Mouse (Mus musculus) neural tube, embryonic 13.5 days (tissue): Measurements from ENCODE around the gene Zc3h13. TPM values are rescaled to one million over a fixed set of nuclear protein-coding genes. Genes with fewer than 3 reads are reported as not detected.

ENCODE experiments used
- ATAC-seq: fragments of 200-750 bp; cut with Nextera tagmentation; 2 replicates; pipeline ENCODE4 v1.8.0; 2017; ENCODE audit warnings: low read depth, mild to moderate bottlenecking, moderate TSS enrichment, moderate library complexity
- H3K27ac ChIP-seq: fragments of 300-500 bp; sonication (generic); replicated peaks from 2 replicates; pipeline ENCODE4 v1.5.1; 2015; ENCODE audit warnings: moderate library complexity, mild to moderate bottlenecking, inconsistent platforms
- H3K27me3 ChIP-seq: fragments of 300-500 bp; sonication (generic); 2 replicates; pipeline ENCODE4 v1.6.1; 2015; ENCODE audit warnings: mild to moderate bottlenecking, inconsistent platforms
- H3K36me3 ChIP-seq: fragments of 300-500 bp; sonication (generic); 2 replicates; pipeline ENCODE4 v1.6.1; 2015; ENCODE audit warnings: mild to moderate bottlenecking, inconsistent platforms
- H3K4me1 ChIP-seq: fragments of 300-500 bp; sonication (generic); replicated peaks from 2 replicates; pipeline ENCODE4 v1.6.1; 2015; ENCODE audit warnings: inconsistent platforms
- H3K4me2 ChIP-seq: fragments of 300-500 bp; sonication (generic); 2 replicates; pipeline ENCODE4 v1.6.1; 2015; ENCODE audit warnings: inconsistent platforms, mild to moderate bottlenecking, moderate library complexity
- H3K4me3 ChIP-seq: fragments of 300-500 bp; sonication (generic); 2 replicates; pipeline ENCODE4 v1.5.1; 2015; ENCODE audit warnings: mild to moderate bottlenecking, inconsistent platforms
- H3K9ac ChIP-seq: fragments of 300-500 bp; sonication (generic); 2 replicates; pipeline ENCODE4 v1.6.1; 2015; ENCODE audit warnings: moderate library complexity, mild to moderate bottlenecking, inconsistent platforms
- H3K9me3 ChIP-seq: fragments of 300-500 bp; sonication (generic); 2 replicates; pipeline ENCODE4 v1.6.1; 2016; ENCODE audit warnings: inconsistent platforms
- WGBS: fragments of 180-500 bp; shearing (Covaris S2); methylation state at CpG from one replicate; pipeline ENCODE4 v1.1.7; 2015; 5-methylcytosine and 5-hydroxymethylcytosine counted together
- polyA plus RNA-seq: library from polyadenylated mRNA; unstranded; fragments of >200 nt; fragmentation: Nextera tagmentation; extraction: Ambion mirVana; gene quantifications from 2 replicates; pipeline ENCODE4 v1.2.1, GENCODE M21; 2015

Zc3h13 gene
- polyA plus RNA-seq, 1 experiment from 2014 or later = 44.2 TPM

DNA sequence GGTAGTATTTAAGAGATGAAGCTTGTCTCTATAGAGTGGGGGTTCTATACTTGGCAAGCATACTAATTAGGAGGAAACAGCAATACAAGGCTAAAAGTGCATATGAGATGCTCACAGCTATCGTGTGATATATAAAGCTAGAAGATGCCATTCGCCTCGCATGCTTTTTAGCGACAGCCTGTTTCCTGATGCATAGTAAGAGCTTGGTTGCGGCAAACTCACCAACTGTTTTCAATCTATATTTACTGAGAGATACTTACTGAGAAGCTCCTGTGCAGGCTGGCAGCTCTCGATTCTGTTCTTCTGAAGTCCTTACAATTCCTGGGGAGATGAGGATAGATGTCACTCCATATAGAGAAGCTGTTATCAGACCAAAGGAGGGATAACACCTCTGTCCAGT is 4.5 kb upstream of the Zc3h13 start:
- no peak overlapping the region for H3K4me3 ChIP-seq
- WGBS = 89% methylated on average over 6 of the region's 6 CpGs

DNA sequence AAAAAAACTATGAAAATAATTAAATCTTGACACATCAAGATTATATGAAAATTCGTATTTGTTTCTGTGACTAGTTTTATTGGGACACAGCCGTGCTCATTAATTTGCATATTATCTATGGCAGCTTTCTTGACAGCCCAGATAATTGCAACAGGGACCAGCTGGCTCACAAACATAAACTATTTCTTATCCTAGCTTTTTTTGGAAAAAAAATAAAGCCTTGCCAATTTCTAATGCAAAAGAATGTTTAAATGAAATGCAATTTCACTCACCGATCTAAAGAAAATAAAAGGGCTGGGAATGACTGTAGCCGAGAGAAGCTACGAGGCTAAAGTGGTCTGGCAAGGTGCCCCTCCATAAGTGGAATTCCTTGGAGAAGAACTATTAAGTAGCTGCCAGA is 3.8 kb upstream of the Zc3h13 start:
- H3K9me3 ChIP-seq = no peaks in the 10 kb centered on the region
- no peaks in the 10 kb centered on the region for H3K36me3 ChIP-seq
- peaks cover 11% of the 10 kb centered on the region for H3K4me1 ChIP-seq
- no peak overlapping the region for H3K9ac ChIP-seq
- H3K27me3 ChIP-seq = no peaks in the 10 kb centered on the region
- 69% methylated on average over 5 of the region's 5 CpGs for WGBS
- ATAC-seq = no peak
- no peak overlapping the region for H3K4me3 ChIP-seq
- H3K27ac ChIP-seq = no peak overlapping the region
- H3K4me2 ChIP-seq = no peak overlapping the region

More for the DNA sequence above, 4.5 kb upstream of the Zc3h13 start:
- Histone ChIP-seq H3K9ac (no peak overlapping the region), H3K36me3 (no peaks in the 10 kb centered on the region), H3K4me1 (peaks cover 5% of the 10 kb centered on the region), H3K27me3 (no peaks in the 10 kb centered on the region), H3K9me3 (no peaks in the 10 kb centered on the region), H3K27ac (no peak overlapping the region), H3K4me2 (no peak overlapping the region)
- ATAC-seq = no peak

DNA sequence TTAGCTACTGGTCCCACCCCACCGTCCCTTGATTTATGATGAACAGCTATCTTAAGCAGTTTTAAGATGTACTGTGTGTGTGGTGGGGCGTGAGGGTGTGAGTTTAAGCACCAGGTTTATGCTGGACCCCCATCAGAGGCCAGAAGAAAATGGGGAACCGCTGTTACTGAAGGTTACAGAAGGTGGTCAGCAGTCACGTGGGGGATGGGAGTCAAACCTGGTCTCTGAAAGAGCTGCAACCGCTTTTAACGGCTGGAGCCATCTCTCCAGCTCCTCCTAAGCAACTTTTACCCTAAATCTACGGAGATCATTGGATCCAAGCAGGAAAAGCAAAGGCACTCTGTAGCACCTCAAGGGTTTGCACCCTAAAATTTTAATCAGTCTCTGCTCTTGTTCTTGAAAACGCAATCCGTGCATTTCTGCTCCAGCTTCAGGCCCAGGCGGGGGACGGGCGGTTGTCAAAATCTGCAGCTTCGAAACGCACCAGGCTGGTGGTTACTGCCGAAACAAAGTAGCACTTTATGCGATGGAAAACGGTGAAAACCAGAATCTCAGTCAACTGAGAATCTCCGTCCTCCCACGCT is 472 bp upstream of the Zc3h13 start:
- Histone ChIP-seq H3K27ac (peak overlapping the region; percentile 90), H3K4me1 (peaks cover 17% of the 10 kb centered on the region), H3K27me3 (no peaks in the 10 kb centered on the region), H3K4me3 (peak overlapping the region; percentile 100), H3K9me3 (no peaks in the 10 kb centered on the region), H3K4me2 (peak overlapping the region; percentile 84), H3K36me3 (no peaks in the 10 kb centered on the region), H3K9ac (peak overlapping the region; percentile 96)
- WGBS = 5% methylated on average over 19 of the region's 19 CpGs
- peak; percentile 71 for ATAC-seq

DNA sequence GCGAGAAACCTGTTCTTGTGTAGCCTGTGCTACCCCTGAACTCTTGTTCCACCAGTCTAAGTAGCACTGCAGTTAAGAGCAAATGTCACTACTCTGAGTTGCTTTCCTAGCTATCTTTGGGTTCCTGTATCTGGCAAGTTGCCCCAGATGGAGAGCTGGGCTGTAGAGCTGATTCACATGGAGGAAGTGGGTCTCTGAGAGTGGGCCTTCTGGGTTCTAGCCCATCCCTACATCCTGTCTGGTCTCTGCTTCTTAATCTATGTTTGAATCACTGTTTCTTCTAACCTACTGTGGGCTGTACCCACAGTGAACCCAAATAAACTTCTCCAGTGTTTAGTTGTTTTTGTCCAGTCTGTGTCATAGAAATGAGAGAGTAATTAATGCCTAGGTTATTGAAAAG is 16.9 kb downstream of the Zc3h13 start:
- ATAC-seq = no peak
- no peaks in the 10 kb centered on the region for H3K27me3 ChIP-seq
- H3K9me3 ChIP-seq = no peaks in the 10 kb centered on the region
- 93% methylated on average over 1 of the region's 1 CpGs for WGBS
- no peak overlapping the region for H3K4me2 ChIP-seq
- H3K4me3 ChIP-seq = no peak overlapping the region
- H3K36me3 ChIP-seq = no peaks in the 10 kb centered on the region
- no peak overlapping the region for H3K9ac ChIP-seq
- no peaks in the 10 kb centered on the region for H3K4me1 ChIP-seq
- H3K27ac ChIP-seq = no peak overlapping the region

DNA sequence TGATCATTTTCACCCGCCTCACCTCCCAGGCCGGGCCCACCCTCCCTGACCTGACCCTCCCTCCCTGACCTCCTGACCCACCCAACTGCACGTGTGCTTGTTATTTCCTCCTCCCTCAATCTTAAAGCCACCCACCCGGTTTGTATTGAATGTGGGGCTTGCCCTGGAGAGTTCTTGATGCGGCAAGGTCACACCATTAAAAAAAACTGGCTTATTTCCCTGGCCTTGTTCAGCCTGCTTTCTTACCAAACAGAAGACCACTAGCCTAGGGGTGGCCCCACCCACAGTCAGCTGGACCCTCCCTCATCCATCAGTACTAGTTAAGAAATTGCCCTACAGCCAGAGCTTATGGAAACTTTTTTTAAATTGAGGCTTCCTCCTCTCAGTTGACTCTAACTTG is 19.6 kb downstream of the Zc3h13 start:
- Histone ChIP-seq H3K27ac (no peak overlapping the region), H3K4me2 (no peak overlapping the region), H3K4me3 (no peak overlapping the region), H3K9ac (no peak overlapping the region), H3K27me3 (no peaks in the 10 kb centered on the region), H3K9me3 (no peaks in the 10 kb centered on the region), H3K4me1 (peaks cover 3% of the 10 kb centered on the region; the same call in 1 of the 2 replicates), H3K36me3 (no peaks in the 10 kb centered on the region)
- no peak for ATAC-seq
- 33% methylated on average over 5 of the region's 5 CpGs for whole genome bisulfite sequencing

DNA sequence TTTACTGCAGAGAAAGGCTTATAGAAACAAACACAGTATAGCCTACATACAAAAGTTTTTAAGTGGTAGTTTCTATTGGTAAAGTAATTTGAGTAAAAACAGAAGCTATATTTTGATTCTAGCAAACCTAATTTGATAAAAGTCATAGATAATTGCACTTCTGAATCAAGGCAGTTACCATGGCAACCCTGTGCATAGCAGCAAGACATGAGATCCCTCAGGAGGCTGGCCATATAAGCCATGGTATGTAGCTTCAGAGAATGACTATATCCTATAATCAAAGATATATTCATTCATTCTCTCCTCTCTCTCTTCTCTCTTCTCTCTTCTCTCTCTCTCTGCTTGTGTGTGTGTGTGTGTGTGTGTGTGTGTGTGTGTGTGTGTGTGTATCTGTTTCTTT is 23.7 kb downstream of the Zc3h13 start:
- H3K27me3 ChIP-seq = no peaks in the 10 kb centered on the region
- H3K36me3 ChIP-seq = no peaks in the 10 kb centered on the region
- ATAC-seq = no peak
- H3K9ac ChIP-seq = no peak overlapping the region
- no peak overlapping the region for H3K4me2 ChIP-seq
- no peaks in the 10 kb centered on the region for H3K9me3 ChIP-seq
- peaks cover 3% of the 10 kb centered on the region; the same call in 1 of the 2 replicates for H3K4me1 ChIP-seq
- no peak overlapping the region for H3K4me3 ChIP-seq
- no peak overlapping the region for H3K27ac ChIP-seq

DNA sequence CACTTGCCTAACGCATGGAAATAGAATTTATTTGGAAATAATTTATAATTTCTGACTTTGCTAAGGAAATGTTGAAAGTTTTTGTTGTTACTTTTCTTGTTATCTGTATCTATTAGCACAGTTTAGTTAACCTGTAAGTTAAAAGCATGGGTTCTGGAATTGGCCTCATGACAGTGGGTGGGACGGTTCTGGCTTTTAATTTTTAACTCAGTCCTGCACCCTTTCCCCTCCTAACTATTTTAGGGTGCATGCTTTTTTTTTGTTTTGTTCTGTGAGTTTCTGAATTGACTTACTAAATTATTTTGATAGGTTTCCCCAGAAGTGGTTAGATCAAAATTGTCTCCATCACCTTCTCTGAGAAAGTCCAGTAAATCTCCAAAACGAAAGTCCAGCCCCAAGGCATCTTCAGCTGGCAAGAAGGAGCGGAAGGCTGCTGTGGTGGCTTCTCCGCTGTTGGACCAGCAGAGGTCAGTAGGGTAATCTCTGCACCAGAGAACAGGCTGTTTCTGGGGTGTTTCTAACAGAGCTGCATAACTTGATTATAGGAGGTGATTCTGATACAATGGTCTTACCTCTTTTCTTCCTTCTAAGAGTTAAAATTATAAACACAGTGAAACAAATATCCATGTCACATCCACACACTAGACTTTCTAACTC is 25.3 kb downstream of the Zc3h13 start:
- WGBS = 62% methylated on average over 5 of the region's 5 CpGs

DNA sequence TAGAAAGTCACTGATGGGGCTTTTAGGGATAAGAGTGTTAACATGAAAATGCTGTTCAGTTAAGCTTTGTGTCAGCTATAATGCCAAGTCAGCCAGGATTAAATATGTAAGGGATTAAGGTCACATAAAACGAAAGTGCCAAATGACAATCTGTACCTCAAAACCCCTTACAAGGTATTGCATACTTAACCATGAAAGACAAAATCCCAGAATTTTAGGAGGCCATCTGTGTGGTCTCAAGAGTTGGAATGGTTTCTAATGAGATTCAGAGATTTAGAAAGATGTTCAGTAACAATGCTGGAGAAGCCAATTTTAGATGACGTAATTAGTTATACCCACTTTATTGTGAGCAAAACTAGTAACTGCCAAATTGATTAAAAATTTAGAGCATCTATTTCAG is 30.3 kb downstream of the Zc3h13 start:
- Histone ChIP-seq H3K27me3 (no peaks in the 10 kb centered on the region), H3K4me1 (no peaks in the 10 kb centered on the region), H3K4me2 (no peak overlapping the region), H3K27ac (no peak overlapping the region), H3K4me3 (no peak overlapping the region), H3K9me3 (no peaks in the 10 kb centered on the region), H3K9ac (no peak overlapping the region), H3K36me3 (peaks cover 7% of the 10 kb centered on the region; the same call in 1 of the 2 replicates)
- 93% methylated on average over 2 of the region's 2 CpGs for WGBS
- no peak for ATAC-seq

More for the DNA sequence above, 25.3 kb downstream of the Zc3h13 start:
- Histone ChIP-seq H3K4me2 (no peak overlapping the region), H3K27ac (no peak overlapping the region), H3K27me3 (no peaks in the 10 kb centered on the region), H3K9ac (no peak overlapping the region), H3K36me3 (no peaks in the 10 kb centered on the region), H3K4me1 (peaks cover 3% of the 10 kb centered on the region; the same call in 1 of the 2 replicates), H3K9me3 (no peaks in the 10 kb centered on the region), H3K4me3 (no peak overlapping the region)
- ATAC-seq = no peak; the same call in 1 of the 2 replicates

DNA sequence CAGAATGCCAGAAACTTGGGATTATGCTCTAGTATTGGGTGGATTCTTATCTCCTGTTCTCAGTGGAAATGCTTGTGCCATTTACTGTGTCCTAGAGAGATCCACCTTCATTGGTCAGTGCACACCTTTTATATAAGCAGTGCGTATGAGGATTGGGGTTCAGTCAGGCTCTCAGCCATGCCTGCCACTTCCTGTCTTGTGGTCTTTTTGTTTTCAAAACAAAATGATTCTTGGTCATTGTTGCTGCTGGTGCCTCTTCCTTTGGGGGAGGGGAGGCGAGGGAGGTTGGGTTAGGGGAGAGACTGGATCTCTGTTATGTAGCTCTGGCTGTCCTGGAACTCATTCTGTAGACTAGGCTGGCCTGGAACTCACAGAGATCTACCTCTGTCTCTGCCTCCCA is 34.6 kb downstream of the Zc3h13 start:
- Histone ChIP-seq H3K27me3 (no peaks in the 10 kb centered on the region), H3K4me1 (no peaks in the 10 kb centered on the region), H3K27ac (no peak overlapping the region), H3K36me3 (peaks cover 32% of the 10 kb centered on the region), H3K9ac (no peak overlapping the region), H3K4me3 (no peak overlapping the region), H3K9me3 (no peaks in the 10 kb centered on the region), H3K4me2 (no peak overlapping the region)
- WGBS = 95% methylated on average over 2 of the region's 2 CpGs
- no peak for ATAC-seq

DNA sequence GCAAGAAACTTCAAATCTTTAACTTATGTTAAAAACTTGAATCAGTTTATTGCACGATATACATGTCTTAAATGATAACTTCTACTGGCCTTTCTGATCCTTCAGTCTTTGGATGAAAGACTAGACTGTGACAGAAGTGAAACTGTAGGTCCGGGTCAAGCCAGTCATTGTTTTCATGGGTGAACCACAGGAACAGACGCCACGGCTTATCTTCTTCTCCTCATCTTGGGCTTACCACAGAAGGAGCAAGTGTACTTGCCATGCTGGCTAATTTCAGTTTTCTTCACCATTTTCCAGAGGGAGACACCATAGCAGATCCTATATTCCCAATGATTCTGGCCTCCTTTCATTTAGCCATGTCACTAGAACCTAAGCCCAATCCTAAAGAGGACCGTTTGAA is 36.1 kb downstream of the Zc3h13 start:
- no peaks in the 10 kb centered on the region for H3K9me3 ChIP-seq
- H3K4me1 ChIP-seq = no peaks in the 10 kb centered on the region
- H3K36me3 ChIP-seq = peaks cover 45% of the 10 kb centered on the region
- 97% methylated on average over 5 of the region's 5 CpGs for WGBS
- no peak overlapping the region for H3K4me2 ChIP-seq
- H3K9ac ChIP-seq = no peak overlapping the region
- H3K27me3 ChIP-seq = no peaks in the 10 kb centered on the region
- ATAC-seq = no peak
- H3K4me3 ChIP-seq = no peak overlapping the region
- no peak overlapping the region for H3K27ac ChIP-seq

DNA sequence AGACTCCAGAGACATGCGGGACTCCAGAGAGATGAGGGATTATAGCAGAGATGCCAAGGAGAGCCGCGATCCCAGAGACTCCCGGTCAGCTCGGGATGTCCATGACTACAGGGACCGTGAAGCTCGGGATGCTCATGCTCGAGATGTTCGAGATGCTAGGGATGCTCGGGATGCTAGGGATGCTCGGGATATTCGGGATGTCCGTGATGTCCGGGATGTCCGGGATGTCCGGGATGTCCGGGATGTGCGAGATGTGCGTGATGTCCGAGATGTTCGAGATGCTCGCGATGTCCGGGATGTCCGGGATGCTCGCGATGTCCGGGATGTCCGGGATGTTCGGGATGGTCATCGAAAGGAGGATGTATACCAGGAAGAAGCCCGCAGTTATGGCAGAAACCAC is 39.2 kb downstream of the Zc3h13 start:
- no peak overlapping the region for H3K4me2 ChIP-seq
- H3K27me3 ChIP-seq = no peaks in the 10 kb centered on the region
- no peaks in the 10 kb centered on the region for H3K4me1 ChIP-seq
- H3K9me3 ChIP-seq = no peaks in the 10 kb centered on the region
- ATAC-seq = no peak
- H3K36me3 ChIP-seq = peaks cover 56% of the 10 kb centered on the region
- 97% methylated on average over 32 of the region's 32 CpGs for WGBS
- H3K27ac ChIP-seq = no peak overlapping the region
- H3K4me3 ChIP-seq = no peak overlapping the region
- H3K9ac ChIP-seq = no peak overlapping the region

DNA sequence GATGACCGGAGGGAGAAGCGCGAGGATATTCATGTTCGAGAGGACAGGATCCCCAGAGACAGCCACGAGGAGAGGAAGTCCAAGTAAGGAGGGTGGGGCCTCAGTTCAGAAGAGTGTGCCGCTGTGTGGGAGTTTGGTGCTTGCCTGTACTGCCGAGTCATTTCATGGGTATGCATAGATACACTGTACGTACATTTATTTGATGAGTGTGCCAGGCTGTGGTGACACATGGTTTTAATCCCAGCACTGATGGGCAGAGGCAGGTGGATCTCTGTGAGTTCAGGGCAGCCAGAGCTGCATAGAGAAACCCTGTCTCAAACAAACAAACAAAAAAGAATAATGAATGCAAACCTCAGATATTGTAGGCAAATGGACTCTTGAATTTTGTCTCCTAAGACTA is 43.9 kb downstream of the Zc3h13 start:
- no peak overlapping the region for H3K4me3 ChIP-seq
- no peak for ATAC-seq
- no peaks in the 10 kb centered on the region for H3K4me1 ChIP-seq
- no peak overlapping the region for H3K27ac ChIP-seq
- peaks cover 71% of the 10 kb centered on the region for H3K36me3 ChIP-seq
- no peaks in the 10 kb centered on the region for H3K9me3 ChIP-seq
- H3K27me3 ChIP-seq = no peaks in the 10 kb centered on the region
- WGBS = 82% methylated on average over 8 of the region's 8 CpGs
- H3K9ac ChIP-seq = no peak overlapping the region
- no peak overlapping the region for H3K4me2 ChIP-seq

DNA sequence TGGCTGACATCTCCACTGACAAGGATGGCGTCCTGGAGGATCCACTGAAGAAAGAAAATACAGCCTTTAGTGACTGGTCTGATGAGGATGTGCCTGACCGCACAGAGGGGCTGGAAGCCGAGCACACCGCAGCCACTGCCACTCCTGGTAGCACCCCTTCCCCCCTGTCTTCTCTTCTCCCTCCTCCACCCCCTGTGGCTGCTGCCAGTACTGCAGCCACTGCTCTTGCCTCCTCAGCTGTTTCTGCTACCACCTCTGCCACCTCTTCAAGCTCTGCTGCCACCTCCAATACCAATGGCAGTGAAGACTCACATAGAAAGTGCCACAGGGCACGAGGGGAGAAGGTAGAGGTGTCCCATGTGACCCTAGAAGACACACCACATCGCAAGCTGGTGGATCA is 46.4 kb downstream of the Zc3h13 start:
- H3K27me3 ChIP-seq = no peaks in the 10 kb centered on the region
- ATAC-seq = no peak
- peaks cover 55% of the 10 kb centered on the region for H3K36me3 ChIP-seq

More for the DNA sequence above, 46.4 kb downstream of the Zc3h13 start:
- Histone ChIP-seq H3K4me3 (no peak overlapping the region), H3K4me1 (no peaks in the 10 kb centered on the region), H3K9me3 (no peaks in the 10 kb centered on the region), H3K27ac (no peak overlapping the region), H3K9ac (no peak overlapping the region), H3K4me2 (no peak overlapping the region)
- WGBS = 82% methylated on average over 6 of the region's 6 CpGs
